Mouse (Mus musculus) heart, postnatal 0 days (tissue): Measurements from ENCODE around the gene Ahnak. TPM values are rescaled to one million over a fixed set of nuclear protein-coding genes. Genes with fewer than 3 reads are reported as not detected.

Experiments used
- ATAC-seq: fragments of 200-750 bp; cut with Nextera tagmentation; 2 replicates; pipeline ENCODE4 v1.8.0; 2017; ENCODE audit warnings: low read depth, moderate number of reproducible peaks, moderate library complexity; ENCODE audit not compliant: insufficient read depth
- DNase-seq: peaks from one replicate; pipeline ENCODE4 v3.0.0-alpha.2; 2016; ENCODE audit warnings: low spot score
- H3K27ac ChIP-seq: fragments of 300-500 bp; sonication (generic); 2 replicates; pipeline ENCODE4 v1.5.1; 2014; ENCODE audit warnings: low read depth, mild to moderate bottlenecking
- H3K27me3 ChIP-seq: fragments of 300-500 bp; sonication (generic); 2 replicates; pipeline ENCODE4 v1.6.1; 2014; ENCODE audit warnings: low read length, mixed read lengths; ENCODE audit not compliant: control insufficient read depth, insufficient read depth
- H3K36me3 ChIP-seq: fragments of 300-500 bp; sonication (generic); replicated peaks from 2 replicates; pipeline ENCODE4 v1.6.1; 2014; ENCODE audit warnings: low read length, mixed read lengths; ENCODE audit not compliant: control insufficient read depth, insufficient read depth
- H3K4me1 ChIP-seq: fragments of 300-500 bp; sonication (generic); 2 replicates; pipeline ENCODE4 v1.6.1; 2014; ENCODE audit warnings: antibody characterized with exemption; ENCODE audit not compliant: control insufficient read depth, insufficient read depth
- H3K4me2 ChIP-seq: fragments of 300-500 bp; sonication (generic); 2 replicates; pipeline ENCODE4 v1.6.1; 2014; ENCODE audit warnings: low read depth, mild to moderate bottlenecking, low read length, moderate library complexity
- H3K4me3 ChIP-seq: fragments of 300-500 bp; sonication (generic); 2 replicates; pipeline ENCODE4 v1.5.1; 2014; ENCODE audit warnings: low read depth, low read length
- H3K9ac ChIP-seq: fragments of 300-500 bp; sonication (generic); replicated peaks from 2 replicates; pipeline ENCODE4 v1.6.1; 2014; ENCODE audit warnings: low read depth, low read length, mixed read lengths
- H3K9me3 ChIP-seq: fragments of 300-500 bp; sonication (generic); replicated peaks from 2 replicates; pipeline ENCODE4 v1.6.1; 2016; ENCODE audit warnings: low read length; ENCODE audit not compliant: control insufficient read depth
- CTCF ChIP-seq: IDR thresholded peaks from 2 replicates; pipeline ENCODE4 v1.5.1; 2016; ENCODE audit warnings: antibody characterized with exemption, control low read depth, low read depth
- EP300 ChIP-seq: IDR thresholded peaks from 2 replicates; pipeline ENCODE4 v1.6.1; 2016; ENCODE audit warnings: antibody characterized with exemption, low read depth
- WGBS: fragments of 180-500 bp; shearing (Covaris S2); extraction: QIAGEN DNeasy Blood & Tissue Kit; methylation state at CpG from one replicate; pipeline ENCODE4 v1.1.7; 2014; 5-methylcytosine and 5-hydroxymethylcytosine counted together
- polyA plus RNA-seq: library from polyadenylated mRNA; unstranded; fragments of >200 nt; fragmentation: Nextera tagmentation; extraction: Ambion mirVana; gene quantifications from 2 replicates; pipeline ENCODE4 v1.2.1, GENCODE M21; 2015
- total RNA-seq: library from RNA; depleted of rRNA; stranded (reverse); fragments of >200 nt; gene quantifications from 2 replicates; pipeline ENCODE4 v1.2.3, GENCODE M21; 2014; ENCODE audit warnings: low replicate concordance

Ahnak gene
- total and polyA plus RNA-seq, 2 experiments from 2014 or later = 56.8 to 122 TPM

DNA sequence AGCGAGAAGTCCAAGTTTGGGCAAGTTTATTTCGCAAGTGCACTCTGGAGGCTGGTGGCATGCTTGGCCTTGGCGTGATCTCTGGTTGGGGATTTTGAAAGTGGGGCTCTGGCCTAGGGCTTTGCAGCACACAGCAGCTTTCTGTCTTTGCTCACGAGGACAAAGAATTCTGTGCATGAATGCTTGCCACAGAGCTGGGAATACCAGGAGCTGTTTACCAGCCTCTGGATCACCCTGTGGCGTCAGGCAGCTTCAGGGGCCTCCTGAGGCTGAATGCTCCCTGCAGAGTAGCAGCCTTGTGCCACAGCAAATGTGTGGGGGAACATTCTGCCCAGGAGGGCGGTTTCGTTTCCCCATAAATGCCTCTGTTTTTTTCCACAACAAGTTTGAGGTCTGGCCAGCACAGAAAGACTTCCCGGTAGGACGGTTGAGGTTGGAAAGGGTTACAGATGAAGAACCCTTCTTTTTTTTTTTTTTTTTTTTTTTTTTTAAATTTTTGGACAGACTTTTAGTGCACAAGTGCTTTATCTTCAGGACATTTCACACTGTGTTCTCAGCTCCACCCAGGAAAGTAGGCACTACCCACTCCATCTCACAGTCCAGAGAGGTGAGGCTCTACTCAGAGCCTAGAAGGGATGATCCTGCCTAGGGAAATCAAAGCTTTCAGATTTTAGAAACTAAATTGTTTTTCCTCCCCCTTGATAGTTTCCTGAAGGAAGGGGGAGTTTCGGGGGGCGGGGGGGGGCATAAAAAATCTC, 34.1 kb downstream of the Ahnak start:
- 42% methylated on average over 11 of the region's 11 CpGs for WGBS
- H3K36me3 ChIP-seq = peaks cover 30% of the 10 kb centered on the region
- H3K27ac ChIP-seq = peak overlapping the region; percentile 87
- H3K9ac ChIP-seq = no peak overlapping the region
- H3K4me2 ChIP-seq = no peak overlapping the region
- DNase-seq (no peak), ATAC-seq (peak; percentile 52)
- TF ChIP-seq CTCF (no peak), EP300 (no peak)
- H3K4me3 ChIP-seq = no peak overlapping the region
- H3K9me3 ChIP-seq = no peaks in the 10 kb centered on the region
- H3K27me3 ChIP-seq = no peaks in the 10 kb centered on the region
- H3K4me1 ChIP-seq = peaks cover 37% of the 10 kb centered on the region

DNA sequence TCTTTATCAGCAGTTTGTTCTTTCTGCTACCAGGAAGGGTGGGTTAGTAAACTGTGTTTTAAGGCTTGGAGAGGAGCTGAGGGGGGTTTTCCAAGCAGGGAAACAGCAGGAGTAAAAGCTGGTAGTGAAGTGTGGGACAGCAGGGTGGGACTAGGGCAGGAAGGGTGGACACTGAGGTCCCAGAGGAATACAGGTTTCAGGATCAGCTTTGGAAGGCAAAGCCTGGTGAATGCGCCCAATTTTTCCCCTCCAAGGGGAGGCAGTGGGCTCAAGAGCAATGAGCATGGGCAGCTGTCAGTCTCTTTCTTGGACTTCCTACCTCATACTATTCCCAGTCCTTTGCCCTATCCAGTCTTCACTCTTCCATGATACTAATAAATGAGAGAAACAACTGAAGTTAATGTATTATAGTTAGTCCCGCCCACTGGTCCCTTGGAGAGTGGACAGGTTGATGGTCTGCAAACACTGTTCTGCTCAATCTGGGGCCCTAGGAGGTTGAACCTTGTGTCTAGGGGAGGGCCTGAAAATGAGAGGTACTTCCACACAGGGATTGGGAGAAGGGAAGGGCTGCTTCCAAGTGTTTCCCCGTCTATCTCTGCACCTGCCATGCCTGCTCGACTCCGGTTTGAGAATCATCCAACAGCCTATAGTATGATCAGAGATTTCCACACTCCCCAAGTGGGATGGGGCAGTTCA, 36.6 kb downstream of the Ahnak start:
- TF ChIP-seq EP300 (no peak), CTCF (no peak)
- Histone ChIP-seq H3K9ac (no peak overlapping the region), H3K9me3 (no peaks in the 10 kb centered on the region), H3K36me3 (peaks cover 5% of the 10 kb centered on the region; the same call in 1 of the 2 replicates), H3K4me1 (peaks cover 44% of the 10 kb centered on the region), H3K27me3 (no peaks in the 10 kb centered on the region), H3K4me3 (no peak overlapping the region), H3K27ac (no peak overlapping the region), H3K4me2 (no peak overlapping the region)
- ATAC-seq = no peak
- 90% methylated on average over 5 of the region's 5 CpGs for WGBS
- no peak for DNase-seq

DNA sequence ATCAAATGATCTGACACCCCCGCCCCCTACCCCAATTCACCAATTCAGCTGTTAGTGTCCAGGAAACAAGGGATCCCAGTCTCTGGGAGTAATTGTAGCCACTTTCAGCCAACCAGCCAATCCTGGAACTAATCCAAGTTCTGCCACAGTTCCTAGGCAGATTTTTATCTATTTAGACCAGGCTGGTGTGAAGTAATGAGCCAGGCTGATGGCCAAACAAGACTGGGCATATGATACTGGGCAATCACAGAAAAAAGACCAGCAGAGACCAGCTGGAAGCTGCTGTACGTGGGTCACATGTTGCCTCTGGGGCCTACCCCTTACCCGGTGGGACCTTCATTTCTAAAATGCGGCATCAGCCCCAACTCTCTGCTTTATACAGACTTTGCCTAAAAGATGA, 37.5 kb downstream of the Ahnak start:
- ATAC-seq (no peak), DNase-seq (no peak)
- no peak overlapping the region for H3K27ac ChIP-seq
- no peak overlapping the region for H3K4me2 ChIP-seq
- no peak for TF ChIP-seq CTCF
- no peaks in the 10 kb centered on the region for H3K36me3 ChIP-seq
- H3K4me3 ChIP-seq = no peak overlapping the region
- no peaks in the 10 kb centered on the region for H3K9me3 ChIP-seq
- H3K4me1 ChIP-seq = peaks cover 50% of the 10 kb centered on the region
- no peaks in the 10 kb centered on the region for H3K27me3 ChIP-seq
- no peak overlapping the region for H3K9ac ChIP-seq
- 83% methylated on average over 4 of the region's 4 CpGs for WGBS

DNA sequence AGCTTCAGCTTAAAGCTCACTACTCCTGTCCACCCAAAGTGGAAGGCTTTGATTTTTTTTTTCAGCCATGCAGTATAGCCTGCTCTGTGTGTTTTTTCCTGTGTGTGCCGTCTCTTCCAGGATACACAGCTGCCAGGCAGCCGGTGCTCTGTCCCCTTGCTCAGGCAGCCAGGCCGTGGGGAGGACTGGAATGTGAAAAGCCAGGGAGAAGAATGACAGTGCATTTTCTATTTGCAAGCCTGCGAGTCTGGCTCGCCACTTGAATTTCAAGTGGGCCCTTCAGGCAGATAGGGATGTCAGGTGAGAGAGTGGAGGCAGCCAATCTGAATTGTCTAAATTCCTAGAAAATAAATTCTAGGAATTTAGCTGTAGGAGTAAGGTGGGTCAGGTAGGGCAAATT, 38.7 kb downstream of the Ahnak start:
- no peak overlapping the region for H3K9ac ChIP-seq
- no peaks in the 10 kb centered on the region for H3K27me3 ChIP-seq
- no peak overlapping the region for H3K4me2 ChIP-seq
- DNase-seq = peak; percentile 83
- no peak overlapping the region for H3K4me3 ChIP-seq
- H3K27ac ChIP-seq = peak overlapping the region; percentile 79
- 11% methylated on average over 5 of the region's 5 CpGs for WGBS
- ATAC-seq = peak; percentile 72
- H3K36me3 ChIP-seq = no peaks in the 10 kb centered on the region
- peaks cover 53% of the 10 kb centered on the region for H3K4me1 ChIP-seq
- H3K9me3 ChIP-seq = no peaks in the 10 kb centered on the region
- TF ChIP-seq CTCF = no peak
- TF ChIP-seq EP300 = peak; percentile 98

DNA sequence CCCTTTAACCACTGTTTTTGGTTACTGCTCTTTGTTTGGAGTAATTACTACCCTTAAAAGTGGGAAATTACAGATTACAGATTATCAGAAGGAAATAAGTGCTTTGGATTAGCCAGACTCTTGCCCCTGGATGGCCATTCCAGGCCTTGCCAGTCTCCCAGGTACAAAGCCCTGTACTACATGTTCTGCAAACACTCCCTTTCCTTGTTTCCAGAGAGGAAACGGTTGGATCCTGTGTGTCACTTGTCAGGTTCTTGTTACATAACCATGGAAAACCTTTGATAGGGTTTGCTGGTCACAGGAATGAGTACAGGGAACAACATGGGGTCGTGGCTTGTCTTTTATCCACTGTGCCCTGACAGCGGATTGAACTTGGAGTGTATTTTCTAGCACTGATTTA, 39.3 kb downstream of the Ahnak start:
- no peaks in the 10 kb centered on the region for H3K36me3 ChIP-seq
- H3K4me1 ChIP-seq = peaks cover 54% of the 10 kb centered on the region
- H3K27me3 ChIP-seq = no peaks in the 10 kb centered on the region
- peak overlapping the region; percentile 79 for H3K27ac ChIP-seq
- H3K9me3 ChIP-seq = no peaks in the 10 kb centered on the region
- WGBS = 49% methylated on average over 3 of the region's 3 CpGs
- DNase-seq (no peak), ATAC-seq (no peak)
- H3K4me3 ChIP-seq = no peak overlapping the region
- H3K4me2 ChIP-seq = no peak overlapping the region
- H3K9ac ChIP-seq = no peak overlapping the region
- TF ChIP-seq EP300 = no peak
- no peak for TF ChIP-seq CTCF
